Mouse (Mus musculus) midbrain, postnatal 0 days (tissue): ENCODE measurements at regions not wholly inside any gene's neighbourhood (a gene's known extent, or its start where the extent isn't known, plus 50 kb on each side); places are given as distances from the start of the nearest gene placed in this dataset.
A peak's percentile ranks its signal among the peaks of the same experiment; 100 is the strongest.

Source experiments
- ATAC-seq: fragments of 200-750 bp; cut with Nextera tagmentation; 2 replicates; pipeline ENCODE4 v1.8.0; 2017; ENCODE audit warnings: moderate number of reproducible peaks, mild to moderate bottlenecking, moderate TSS enrichment, moderate library complexity; ENCODE audit not compliant: low FRiP score
- DNase-seq: peaks from one replicate; pipeline ENCODE4 v3.0.0-alpha.2; 2015; ENCODE audit warnings: low spot score
- H3K27ac ChIP-seq: fragments of 300-500 bp; sonication (generic); 2 replicates; pipeline ENCODE4 v1.5.1; 2014; ENCODE audit warnings: low read depth, mild to moderate bottlenecking, low read length, mixed read lengths
- H3K27me3 ChIP-seq: fragments of 300-500 bp; sonication (generic); 2 replicates; pipeline ENCODE4 v1.6.1; 2014; ENCODE audit warnings: low read length, control low read depth, mixed read lengths; ENCODE audit not compliant: insufficient read depth
- H3K36me3 ChIP-seq: fragments of 300-500 bp; sonication (generic); 2 replicates; pipeline ENCODE4 v1.6.1; 2014; ENCODE audit warnings: low read length, control low read depth, mixed read lengths; ENCODE audit not compliant: insufficient read depth
- H3K4me1 ChIP-seq: fragments of 300-500 bp; sonication (generic); 2 replicates; pipeline ENCODE4 v1.6.1; 2014; ENCODE audit warnings: mild to moderate bottlenecking, control low read depth, antibody characterized with exemption, low read length, mixed read lengths; ENCODE audit not compliant: insufficient read depth
- H3K4me2 ChIP-seq: fragments of 300-500 bp; sonication (generic); 2 replicates; pipeline ENCODE4 v1.6.1; 2014; ENCODE audit warnings: low read depth, mild to moderate bottlenecking, low read length, mixed read lengths; ENCODE audit not compliant: poor library complexity, severe bottlenecking
- H3K4me3 ChIP-seq: fragments of 300-500 bp; sonication (generic); 2 replicates; pipeline ENCODE4 v1.5.1; 2014; ENCODE audit warnings: low read depth, mild to moderate bottlenecking, low read length, moderate library complexity
- H3K9ac ChIP-seq: fragments of 300-500 bp; sonication (generic); replicated peaks from 2 replicates; pipeline ENCODE4 v1.6.1; 2014; ENCODE audit warnings: mild to moderate bottlenecking, low read length, moderate library complexity, mixed read lengths; ENCODE audit not compliant: poor library complexity, severe bottlenecking
- H3K9me3 ChIP-seq: fragments of 300-500 bp; sonication (generic); 2 replicates; pipeline ENCODE4 v1.6.1; 2016; ENCODE audit warnings: low read length, control low read depth
- CTCF ChIP-seq: IDR thresholded peaks from 2 replicates; pipeline ENCODE4 v1.5.1; 2016; ENCODE audit warnings: antibody characterized with exemption, mild to moderate bottlenecking
- WGBS: fragments of 180-500 bp; shearing (Covaris S2); extraction: QIAGEN DNeasy Blood & Tissue Kit; methylation state at CpG from one replicate; pipeline ENCODE4 v1.1.7; 2014; 5-methylcytosine and 5-hydroxymethylcytosine counted together

DNA sequence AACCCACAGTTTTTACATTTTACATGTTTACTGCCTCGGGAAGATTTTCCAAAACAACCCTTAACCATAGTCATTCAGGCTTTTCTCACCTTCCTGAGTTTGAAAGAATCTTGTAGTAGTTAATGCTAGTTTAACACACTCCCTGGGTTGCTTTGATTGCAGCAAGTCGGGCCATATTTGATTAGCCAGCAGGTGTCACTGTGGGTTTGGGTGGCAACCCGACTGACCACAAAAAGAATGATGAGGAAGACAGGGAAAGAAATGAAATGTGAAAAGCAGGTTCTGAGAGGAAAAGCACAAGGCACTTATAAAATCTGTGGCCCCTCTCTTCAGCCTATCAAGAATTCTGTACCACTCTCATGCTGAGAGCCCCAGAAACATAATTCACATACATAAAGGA lies 335.7 kb upstream of the Ddhd1 start:
- H3K27me3 ChIP-seq = no peaks in the 10 kb centered on the region
- H3K4me2 ChIP-seq = no peak overlapping the region
- DNase-seq (peak; percentile 61), ATAC-seq (no peak)
- no peaks in the 10 kb centered on the region for H3K9me3 ChIP-seq
- no peaks in the 10 kb centered on the region for H3K36me3 ChIP-seq
- H3K4me1 ChIP-seq = no peaks in the 10 kb centered on the region
- H3K4me3 ChIP-seq = no peak overlapping the region
- peak; percentile 85 for TF ChIP-seq CTCF
- H3K27ac ChIP-seq = no peak overlapping the region
- H3K9ac ChIP-seq = no peak overlapping the region
- WGBS = 13% methylated on average over 3 of the region's 3 CpGs

DNA sequence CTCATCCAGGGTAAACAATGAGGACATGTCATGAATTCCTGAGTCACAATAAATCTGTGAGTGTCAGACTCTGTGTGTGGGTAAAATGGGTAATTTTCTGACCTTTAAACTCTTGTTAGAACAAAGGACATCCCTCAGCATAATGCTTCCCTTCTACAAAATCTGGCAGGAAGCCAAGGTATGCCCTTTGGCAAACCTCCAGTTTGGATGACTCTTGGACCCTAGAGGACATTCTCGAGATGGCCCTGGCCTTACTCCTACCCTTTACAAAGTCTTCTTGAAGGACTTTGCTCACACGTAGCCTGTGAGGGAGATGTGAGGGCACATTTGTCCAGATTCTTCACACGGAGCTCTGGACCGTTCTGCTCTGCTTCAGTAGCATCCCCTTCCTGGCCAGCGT lies 338.8 kb upstream of the Ddhd1 start:
- DNase-seq (peak; percentile 34), ATAC-seq (no peak)
- Histone ChIP-seq H3K27ac (no peak overlapping the region), H3K36me3 (no peaks in the 10 kb centered on the region), H3K4me3 (no peak overlapping the region), H3K9me3 (no peaks in the 10 kb centered on the region), H3K27me3 (no peaks in the 10 kb centered on the region), H3K9ac (no peak overlapping the region), H3K4me1 (no peaks in the 10 kb centered on the region), H3K4me2 (no peak overlapping the region)
- WGBS = 72% methylated on average over 5 of the region's 5 CpGs
- TF ChIP-seq CTCF = no peak

DNA sequence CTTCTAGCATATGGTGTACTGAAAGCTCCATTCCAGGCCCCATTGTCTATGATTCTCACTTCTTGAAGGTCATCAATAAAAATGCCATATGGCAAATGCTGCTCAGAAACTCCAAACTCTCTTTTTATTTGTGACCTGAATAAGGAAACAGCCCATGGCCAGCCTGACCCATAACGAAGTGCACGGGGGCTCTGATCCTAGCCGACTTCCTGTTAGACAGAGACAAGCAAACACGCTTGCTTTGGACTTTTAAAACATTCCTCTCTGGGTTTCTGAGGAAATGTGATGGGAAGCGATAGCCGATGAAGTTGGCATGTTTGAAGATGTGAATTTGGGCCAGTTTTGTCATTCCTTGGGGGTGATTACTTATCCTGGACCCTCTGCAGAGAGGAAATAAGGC lies 346.1 kb upstream of the Ddhd1 start:
- no peaks in the 10 kb centered on the region for H3K36me3 ChIP-seq
- H3K9me3 ChIP-seq = no peaks in the 10 kb centered on the region
- no peaks in the 10 kb centered on the region for H3K4me1 ChIP-seq
- H3K9ac ChIP-seq = no peak overlapping the region
- DNase-seq = no peak
- no peaks in the 10 kb centered on the region for H3K27me3 ChIP-seq
- H3K27ac ChIP-seq = no peak overlapping the region
- TF ChIP-seq CTCF = no peak
- no peak overlapping the region for H3K4me3 ChIP-seq
- ATAC-seq = no peak
- 87% methylated on average over 6 of the region's 6 CpGs for whole genome bisulfite sequencing
- no peak overlapping the region for H3K4me2 ChIP-seq

DNA sequence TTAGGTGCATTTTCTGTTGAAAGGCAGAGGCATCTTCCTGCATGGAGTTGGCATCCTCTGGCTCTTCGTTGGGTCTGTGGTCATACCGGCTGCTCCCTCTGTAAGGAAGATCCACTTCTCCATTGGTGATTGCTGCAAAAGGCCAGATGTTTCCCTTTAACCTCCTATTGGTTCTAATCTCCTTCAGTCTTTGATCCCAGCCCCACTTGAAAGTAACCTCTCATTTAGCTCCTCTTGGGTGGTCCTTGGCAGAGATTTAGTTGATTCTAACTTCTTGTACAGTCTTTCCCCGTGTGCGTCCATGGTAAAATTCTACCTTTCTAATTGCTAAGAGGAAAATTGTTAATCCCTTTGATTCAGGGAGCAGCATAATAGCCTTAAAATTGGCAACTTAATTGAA lies 347.4 kb upstream of the Ddhd1 start:
- Histone ChIP-seq H3K9ac (no peak overlapping the region), H3K27me3 (no peaks in the 10 kb centered on the region), H3K27ac (no peak overlapping the region), H3K4me2 (no peak overlapping the region), H3K4me1 (no peaks in the 10 kb centered on the region), H3K4me3 (no peak overlapping the region), H3K9me3 (no peaks in the 10 kb centered on the region), H3K36me3 (no peaks in the 10 kb centered on the region)
- 37% methylated on average over 4 of the region's 4 CpGs for WGBS
- no peak for TF ChIP-seq CTCF
- no peak for ATAC-seq
- no peak for DNase-seq

DNA sequence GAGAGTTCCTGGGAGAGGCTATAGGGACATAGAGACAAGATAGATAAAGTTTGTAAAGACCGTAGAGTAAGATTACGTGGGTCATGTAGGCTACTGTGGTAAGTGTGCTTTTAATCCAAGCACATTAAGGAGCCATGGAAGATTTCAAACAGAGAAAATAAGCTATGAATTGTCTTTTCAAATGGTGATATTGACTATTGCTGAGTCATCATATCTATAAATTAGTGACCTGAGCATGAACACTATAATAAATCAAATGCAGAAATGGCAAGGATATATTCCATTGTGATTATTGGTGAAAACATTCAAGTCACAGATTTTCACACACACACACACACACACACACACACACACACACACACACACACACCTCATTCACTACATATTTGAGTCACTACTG lies 355.3 kb upstream of the Ddhd1 start:
- Histone ChIP-seq H3K4me1 (no peaks in the 10 kb centered on the region), H3K9me3 (no peaks in the 10 kb centered on the region), H3K27ac (no peak overlapping the region), H3K27me3 (no peaks in the 10 kb centered on the region), H3K36me3 (no peaks in the 10 kb centered on the region), H3K4me3 (no peak overlapping the region), H3K4me2 (no peak overlapping the region), H3K9ac (no peak overlapping the region)
- ATAC-seq = no peak
- TF ChIP-seq CTCF = no peak
- no peak for DNase-seq
- WGBS = 100% methylated on average over 2 of the region's 2 CpGs

DNA sequence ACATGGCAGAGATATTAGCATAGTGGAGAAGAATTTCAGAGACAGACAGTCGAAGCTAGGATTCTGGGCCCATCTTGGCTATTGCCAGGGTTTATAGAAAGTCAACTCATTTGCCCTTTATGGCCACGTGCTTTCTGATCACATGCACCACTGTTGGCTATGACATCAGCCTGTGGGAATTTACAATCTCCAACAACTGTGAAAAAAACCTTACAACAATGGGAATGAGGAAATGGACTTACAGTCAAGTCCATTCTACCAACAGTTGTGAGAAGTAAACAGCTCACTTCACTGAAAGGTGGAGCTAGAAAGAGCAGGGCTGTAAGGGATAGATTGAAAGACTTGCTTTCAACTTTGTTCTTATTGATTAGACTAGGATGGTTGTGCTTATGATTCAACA lies 356.1 kb upstream of the Ddhd1 start:
- Histone ChIP-seq H3K27me3 (no peaks in the 10 kb centered on the region), H3K9me3 (no peaks in the 10 kb centered on the region), H3K4me1 (no peaks in the 10 kb centered on the region), H3K4me2 (no peak overlapping the region), H3K9ac (no peak overlapping the region), H3K36me3 (no peaks in the 10 kb centered on the region), H3K27ac (no peak overlapping the region), H3K4me3 (no peak overlapping the region)
- TF ChIP-seq CTCF = no peak
- DNase-seq (no peak), ATAC-seq (no peak)
- 78% methylated on average over 2 of the region's 2 CpGs for WGBS
